Mouse (Mus musculus) left cerebral cortex, postnatal 14 days (tissue): Measurements from ENCODE around the gene Utrn. TPM values are rescaled to one million over a fixed set of nuclear protein-coding genes. Genes with fewer than 3 reads are reported as not detected.

Source experiments
- DNase-seq, 2 experiments: peaks; one replicate each; pipeline ENCODE4 v3.0.0; 2021 to 2022; ENCODE audit warnings: low spot score in 2 of 2, mixed read lengths in 1 of 2
- intact Hi-C: fragments of 180-260 bp; cut with DNase I; formaldehyde crosslinking; loops from one replicate; pipeline ENCODE4 v1.15.1; 2025
- total RNA-seq, 2 experiments: library from RNA; stranded (reverse); gene quantifications; 2 replicates each; pipeline ENCODE4 v1.2.3; 2021

The Utrn gene
- total RNA-seq, 2 experiments from 2014 or later = 47.9 to 50.3 TPM

GRCm38 (mm10) chr10:12850781-12851471, 18.2 kb downstream of the Utrn start:
- DNase-seq = no peak
- intact Hi-C loops = no loop called here

- intact Hi-C loops = no loop called here
- peak in 1 of 2 experiments; percentile 25 for DNase-seq
Measured at GRCm38 (mm10) chr10:12848322-12849108, 20.6 kb downstream of the Utrn start.

GRCm38 (mm10) chr10:12842543-12842942, 26.6 kb downstream of the Utrn start:
- intact Hi-C loops = no loop called here
- DNase-seq = no peak

GRCm38 (mm10) chr10:12841497-12841896, 27.7 kb downstream of the Utrn start:
- no peak for DNase-seq

GRCm38 (mm10) chr10:12837636-12838035, 31.5 kb downstream of the Utrn start:
- intact Hi-C loops = no loop called here
- no peak for DNase-seq

More at GRCm38 (mm10) chr10:12841497-12841896, 27.7 kb downstream of the Utrn start:
- intact Hi-C loops = no loop called here

- DNase-seq = no peak
- intact Hi-C loops = no loop called here
Measured at GRCm38 (mm10) chr10:12836048-12836816, 32.9 kb downstream of the Utrn start.

- intact Hi-C loops = no loop called here
- DNase-seq = no peak
Measured at GRCm38 (mm10) chr10:12834215-12834614, 35.0 kb downstream of the Utrn start.

GRCm38 (mm10) chr10:12832163-12832562, 37.0 kb downstream of the Utrn start:
- DNase-seq = no peak
- intact Hi-C loops = no loop called here

GRCm38 (mm10) chr10:12827778-12828177, 41.4 kb downstream of the Utrn start:
- DNase-seq = no peak
- intact Hi-C loops = no loop called here

- intact Hi-C loops = no loop called here
- no peak for DNase-seq
Measured at GRCm38 (mm10) chr10:12827306-12827705, 41.9 kb downstream of the Utrn start.

- intact Hi-C loops = no loop called here
- DNase-seq = no peak
Measured at GRCm38 (mm10) chr10:12826760-12827281, 42.3 kb downstream of the Utrn start.

- no peak for DNase-seq
- intact Hi-C loops = no loop called here
Measured at GRCm38 (mm10) chr10:12824386-12824785, 44.8 kb downstream of the Utrn start.

GRCm38 (mm10) chr10:12823437-12824219, 45.5 kb downstream of the Utrn start:
- intact Hi-C loops = no loop called here
- no peak for DNase-seq

GRCm38 (mm10) chr10:12820978-12821735, 48.0 kb downstream of the Utrn start:
- intact Hi-C loops = no loop called here
- DNase-seq = peak; percentile 51 to 81

- no peak for DNase-seq
- intact Hi-C loops = no loop called here
Measured at GRCm38 (mm10) chr10:12817409-12817808, 51.8 kb downstream of the Utrn start.

GRCm38 (mm10) chr10:12816530-12816929, 52.6 kb downstream of the Utrn start:
- intact Hi-C loops = no loop called here

GRCm38 (mm10) chr10:12814411-12814810, 54.8 kb downstream of the Utrn start:
- intact Hi-C loops = no loop called here
- no peak for DNase-seq

More at GRCm38 (mm10) chr10:12816530-12816929, 52.6 kb downstream of the Utrn start:
- no peak for DNase-seq

- intact Hi-C loops = no loop called here
Measured at GRCm38 (mm10) chr10:12813881-12814280, 55.3 kb downstream of the Utrn start.

More at GRCm38 (mm10) chr10:12813881-12814280, 55.3 kb downstream of the Utrn start:
- DNase-seq = no peak
